Mouse (Mus musculus): ENCODE data around the gene Jmjd7.

GRCm38 (mm10) chr2:120032726-120033467 lies 5.6 kb downstream of the Jmjd7 start, which contains the start of gene Pla2g4b:
- TF ChIP-seq MAFK (IDR thresholded peaks at IDR 0.05; ENCODE audit: insufficient read depth, low read depth, low read length) (no peak), HCFC1 (IDR thresholded peaks at IDR 0.05; ENCODE audit: borderline replicate concordance, insufficient read depth, low read length) (no peak), ZC3H11A (IDR thresholded peaks at IDR 0.05; ENCODE audit: borderline replicate concordance, low read depth, low read length) (no peak)

Measured in ES-E14 (cell line).